16 mouse cellular contexts compared by ENCODE assay signal in the genomic region with DNA sequence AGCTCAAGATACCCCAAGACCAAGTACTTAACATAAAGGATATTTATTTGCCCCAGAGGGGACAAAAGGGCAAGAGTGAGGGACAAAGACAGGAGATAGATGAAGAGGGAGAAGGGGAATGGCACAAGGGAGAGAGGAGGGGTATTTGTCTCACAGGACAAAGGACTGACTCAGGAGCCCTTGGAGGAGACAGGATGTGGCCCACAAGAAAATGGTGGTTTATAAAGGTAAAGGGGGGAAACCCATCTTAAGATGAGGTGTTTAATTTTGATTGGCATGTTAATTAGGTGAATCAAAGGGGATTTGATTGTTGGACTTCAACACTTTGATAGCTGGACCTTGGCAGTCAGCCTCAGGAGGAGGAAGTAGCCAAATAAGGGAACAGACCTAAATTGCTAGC.
"Had no signal": no experiment of that assay in that cellular context is flagged by ENCODE, and none has a peak within 500 bp of the region (broad histone marks: within the 10 kb centered on the region; RNA-seq: fewer than 3 reads in every experiment).

No protein-coding gene starts in this region.

- ATAC-seq: hindbrain, postnatal 0 days; intestine, embryonic 15.5 days; intestine, postnatal 0 days; liver, embryonic 12.5 days had no signal

- DNase-seq: gastrocnemius, postnatal 14 days; gastrocnemius, postnatal 36 days; heart, adult 18-20 months; heart, postnatal 14 days; heart, postnatal 36 days; kidney, adult 18-20 months; kidney, adult 8-10 months; kidney, postnatal 14 days; kidney, postnatal 36 days; layer of hippocampus, adult 9-11 months; layer of hippocampus, postnatal 36 days; left cerebral cortex, postnatal 4 days had no signal
